Mouse (Mus musculus) stomach, embryonic 14.5 days (tissue): Measurements from ENCODE around the gene Ankrd33b. TPM values are rescaled to one million over a fixed set of nuclear protein-coding genes. Genes with fewer than 3 reads are reported as not detected.

Source experiments
- ATAC-seq: fragments of 200-750 bp; cut with Nextera tagmentation; 2 replicates; pipeline ENCODE4 v1.8.0; 2017; ENCODE audit warnings: low read depth, moderate TSS enrichment; ENCODE audit not compliant: insufficient number of reproducible peaks, insufficient read depth, low FRiP score
- H3K27ac ChIP-seq: fragments of 300-500 bp; sonication (generic); 2 replicates; pipeline ENCODE4 v1.5.1; 2014; ENCODE audit warnings: mild to moderate bottlenecking, low read length, moderate library complexity, mixed read lengths
- H3K27me3 ChIP-seq: fragments of 300-500 bp; sonication (generic); 2 replicates; pipeline ENCODE4 v1.6.1; 2014; ENCODE audit warnings: low read length, control low read depth, mixed read lengths; ENCODE audit not compliant: control insufficient read depth, insufficient read depth
- H3K36me3 ChIP-seq: fragments of 300-500 bp; sonication (generic); 2 replicates; pipeline ENCODE4 v1.6.1; 2014; ENCODE audit warnings: mild to moderate bottlenecking, control low read depth, low read length, moderate library complexity, mixed read lengths; ENCODE audit not compliant: control insufficient read depth, insufficient read depth
- H3K4me1 ChIP-seq: fragments of 300-500 bp; sonication (generic); 2 replicates; pipeline ENCODE4 v1.6.1; 2014; ENCODE audit warnings: low read length, control low read depth, mixed read lengths; ENCODE audit not compliant: control insufficient read depth, insufficient read depth
- H3K4me2 ChIP-seq: fragments of 300-500 bp; sonication (generic); replicated peaks from 2 replicates; pipeline ENCODE4 v1.6.1; 2014; ENCODE audit warnings: low read depth, low read length, control low read depth
- H3K4me3 ChIP-seq: fragments of 300-500 bp; sonication (generic); 2 replicates; pipeline ENCODE4 v1.5.1; 2014; ENCODE audit warnings: low read depth, low read length, control low read depth
- H3K9ac ChIP-seq: fragments of 300-500 bp; sonication (generic); replicated peaks from 2 replicates; pipeline ENCODE4 v1.6.1; 2014; ENCODE audit warnings: low read depth, mild to moderate bottlenecking, control low read depth, low read length, moderate library complexity, mixed read lengths
- H3K9me3 ChIP-seq: fragments of 300-500 bp; sonication (generic); 2 replicates; pipeline ENCODE4 v1.6.1; 2016; ENCODE audit warnings: low read depth, low read length, control low read depth; ENCODE audit not compliant: control insufficient read depth
- WGBS: fragments of 180-500 bp; shearing (Covaris S2); extraction: QIAGEN DNeasy Blood & Tissue Kit; methylation state at CpG from one replicate; pipeline ENCODE4 v1.1.7; 2014; 5-methylcytosine and 5-hydroxymethylcytosine counted together
- polyA plus RNA-seq: library from polyadenylated mRNA; unstranded; fragments of >200 nt; fragmentation: Nextera tagmentation; extraction: Ambion mirVana; gene quantifications from 2 replicates; pipeline ENCODE4 v1.2.1, GENCODE M21; 2014

Gene Ankrd33b
- polyA plus RNA-seq, 1 experiment from 2014 or later: 0.58 TPM

DNA sequence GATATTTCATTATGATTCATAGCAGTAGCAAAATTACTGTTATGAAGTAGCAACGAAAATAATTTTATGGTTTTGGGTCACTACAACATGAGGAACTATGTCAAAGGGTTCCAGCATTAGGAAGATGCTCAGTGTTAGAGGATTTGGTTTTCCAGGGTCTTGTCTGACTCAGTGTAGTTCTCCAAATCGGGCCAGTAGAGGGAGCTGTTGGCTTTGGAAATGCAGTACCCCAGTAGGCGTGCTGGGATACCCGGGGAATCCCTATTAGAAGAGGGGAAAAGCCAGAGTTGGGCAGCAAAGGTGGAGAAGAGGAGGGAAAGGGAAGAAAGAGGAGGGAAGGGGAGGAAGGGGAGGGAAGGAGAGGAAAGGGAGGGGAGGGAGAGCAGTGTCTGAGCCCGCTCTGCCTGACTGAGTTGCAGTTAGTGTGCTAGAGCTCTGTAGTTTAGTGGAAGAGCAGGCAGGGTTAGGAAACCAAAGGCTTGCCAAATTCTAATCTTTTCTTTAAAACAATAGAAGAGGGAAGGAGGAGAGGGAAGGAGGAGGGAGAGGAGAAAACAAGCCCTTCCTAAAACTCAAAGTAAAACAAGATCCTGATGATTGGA lies 51.8 kb downstream of the Ankrd33b start:
- Histone ChIP-seq H3K4me3 (no peak overlapping the region), H3K4me2 (no peak overlapping the region), H3K9me3 (no peaks in the 10 kb centered on the region), H3K4me1 (no peaks in the 10 kb centered on the region; the same call in 1 of the 2 replicates), H3K9ac (no peak overlapping the region), H3K27ac (no peak overlapping the region), H3K27me3 (no peaks in the 10 kb centered on the region), H3K36me3 (no peaks in the 10 kb centered on the region)
- 8% methylated on average over 5 of the region's 5 CpGs for WGBS
- ATAC-seq: peak; percentile 73; the same call in 1 of the 2 replicates

DNA sequence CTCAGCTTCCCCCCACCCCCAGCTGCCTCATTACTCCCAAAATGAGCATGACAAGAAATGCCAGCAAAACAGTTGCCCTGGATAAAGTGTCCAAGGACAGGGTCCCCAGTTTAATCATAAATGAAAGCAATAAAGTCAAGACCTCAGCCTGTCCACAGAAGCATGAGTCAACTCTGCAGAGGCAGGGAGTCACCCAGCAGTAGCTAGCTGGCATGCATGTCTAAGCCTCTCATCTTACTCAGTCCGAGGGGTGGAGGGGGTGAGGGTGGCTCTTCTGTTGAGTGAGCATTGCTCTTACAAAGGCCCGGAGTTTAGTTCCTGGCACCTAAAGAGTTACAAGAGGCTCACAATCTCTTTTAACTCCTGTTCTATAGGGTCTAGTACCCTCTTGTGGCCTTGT lies 55.5 kb downstream of the Ankrd33b start:
- Histone ChIP-seq H3K27ac (no peak overlapping the region), H3K9ac (no peak overlapping the region), H3K9me3 (no peaks in the 10 kb centered on the region), H3K36me3 (no peaks in the 10 kb centered on the region), H3K4me3 (no peak overlapping the region), H3K4me2 (no peak overlapping the region), H3K4me1 (no peaks in the 10 kb centered on the region), H3K27me3 (no peaks in the 10 kb centered on the region)
- no peak for ATAC-seq
- 61% methylated on average over 2 of the region's 2 CpGs for WGBS

GRCm38 (mm10) chr15:31309526-31309925 lies 58.0 kb downstream of the Ankrd33b start:
- no peak overlapping the region for H3K4me3 ChIP-seq
- no peaks in the 10 kb centered on the region for H3K4me1 ChIP-seq
- ATAC-seq: no peak
- no peak overlapping the region for H3K4me2 ChIP-seq
- no peaks in the 10 kb centered on the region for H3K27me3 ChIP-seq
- no peak overlapping the region for H3K27ac ChIP-seq
- H3K36me3 ChIP-seq: no peaks in the 10 kb centered on the region
- no peak overlapping the region for H3K9ac ChIP-seq
- H3K9me3 ChIP-seq: no peaks in the 10 kb centered on the region
- 67% methylated on average over 15 of the region's 15 CpGs for WGBS

DNA sequence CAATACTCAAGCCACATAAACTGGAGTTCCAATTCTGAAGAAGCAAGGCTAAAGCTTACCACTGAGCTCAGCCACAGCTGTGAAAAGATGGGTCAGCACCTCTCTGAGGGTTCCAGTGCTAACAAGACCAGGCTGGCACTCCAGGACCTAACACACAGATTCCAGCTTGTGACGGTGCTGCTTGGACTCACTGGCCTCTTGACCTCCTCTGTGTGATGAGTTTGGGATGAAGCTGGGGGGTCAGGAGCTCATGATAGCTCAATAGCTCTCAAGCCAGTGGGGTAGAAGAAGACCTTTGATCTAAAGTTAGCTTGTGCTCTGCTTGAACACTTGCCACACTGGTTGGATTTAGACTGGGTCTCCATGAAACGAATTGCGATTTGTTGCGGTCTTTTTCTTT lies 60.8 kb downstream of the Ankrd33b start:
- no peak for ATAC-seq
- no peak overlapping the region for H3K9ac ChIP-seq
- no peak overlapping the region for H3K4me3 ChIP-seq
- no peak overlapping the region for H3K27ac ChIP-seq
- H3K9me3 ChIP-seq: no peaks in the 10 kb centered on the region
- no peaks in the 10 kb centered on the region for H3K36me3 ChIP-seq
- 85% methylated on average over 4 of the region's 4 CpGs for WGBS
- H3K4me2 ChIP-seq: no peak overlapping the region
- H3K4me1 ChIP-seq: 0 out of 2 replicates have a peak, but pooled peaks cover 3% of the 10 kb centered on the region
- H3K27me3 ChIP-seq: no peaks in the 10 kb centered on the region

GRCm38 (mm10) chr15:31305181-31305580 lies 62.3 kb downstream of the Ankrd33b start:
- H3K9me3 ChIP-seq: no peaks in the 10 kb centered on the region
- no peak overlapping the region for H3K4me3 ChIP-seq
- WGBS: 42% methylated on average over 6 of the region's 6 CpGs
- no peaks in the 10 kb centered on the region for H3K27me3 ChIP-seq
- no peak for ATAC-seq
- H3K27ac ChIP-seq: no peak overlapping the region
- H3K9ac ChIP-seq: no peak overlapping the region
- no peaks in the 10 kb centered on the region for H3K36me3 ChIP-seq
- 0 out of 2 replicates have a peak, but pooled peaks cover 3% of the 10 kb centered on the region for H3K4me1 ChIP-seq
- no peak overlapping the region for H3K4me2 ChIP-seq

DNA sequence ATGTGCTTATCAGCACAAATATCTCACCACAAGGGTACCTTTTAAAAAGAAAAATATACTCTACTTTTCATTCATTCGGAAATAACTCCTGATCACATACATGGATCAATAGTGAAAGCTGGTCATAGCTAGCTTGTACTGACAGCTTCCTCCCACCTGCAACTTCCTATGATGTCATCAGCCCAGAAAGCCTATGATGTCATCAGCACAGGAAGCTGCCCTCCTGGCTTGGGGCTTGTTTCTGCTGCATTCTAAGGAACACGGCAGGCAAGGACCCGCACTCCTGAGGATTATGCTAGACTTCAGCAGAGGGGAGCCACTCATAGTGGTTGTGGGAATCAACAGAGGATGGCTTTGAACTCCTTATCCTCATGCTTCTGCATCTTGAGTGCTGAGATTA lies 63.2 kb downstream of the Ankrd33b start:
- no peak overlapping the region for H3K27ac ChIP-seq
- H3K4me1 ChIP-seq: 0 out of 2 replicates have a peak, but pooled peaks cover 3% of the 10 kb centered on the region
- no peak for ATAC-seq
- no peak overlapping the region for H3K4me3 ChIP-seq
- no peak overlapping the region for H3K4me2 ChIP-seq
- H3K9ac ChIP-seq: no peak overlapping the region
- H3K27me3 ChIP-seq: no peaks in the 10 kb centered on the region
- H3K9me3 ChIP-seq: no peaks in the 10 kb centered on the region
- H3K36me3 ChIP-seq: no peaks in the 10 kb centered on the region
- 82% methylated on average over 3 of the region's 3 CpGs for WGBS

DNA sequence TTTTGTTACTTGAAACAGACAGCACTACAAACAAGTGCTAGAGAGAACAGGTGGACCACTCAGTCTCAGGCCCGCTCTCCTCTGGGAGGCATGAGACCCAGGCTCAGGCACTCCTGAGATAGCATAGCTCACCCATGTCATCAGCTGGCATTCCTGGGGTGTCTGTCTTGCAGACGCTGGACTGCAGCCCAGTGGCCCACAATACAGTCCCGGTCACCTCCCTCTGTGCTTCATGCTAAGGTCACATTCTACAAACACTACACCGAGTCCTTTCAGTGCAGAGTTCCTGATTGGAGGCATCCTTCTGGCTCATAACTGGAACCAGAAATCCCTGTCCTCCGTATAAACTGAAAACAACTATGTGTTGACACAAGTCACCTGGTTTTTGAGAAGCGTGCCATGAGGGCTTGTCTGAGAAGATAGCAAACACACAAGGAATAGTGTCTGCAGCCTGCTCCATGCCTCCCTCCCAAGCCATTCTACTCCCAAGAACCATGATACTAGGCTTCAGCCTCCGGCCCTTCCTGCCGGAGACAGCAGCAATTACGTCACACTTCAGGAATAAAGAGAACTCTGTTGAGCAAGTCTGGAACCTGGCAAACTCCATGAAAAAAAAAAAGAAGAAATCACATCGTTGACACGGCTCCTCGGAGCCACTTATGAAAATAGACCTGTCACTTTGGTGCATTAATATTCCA lies 65.1 kb downstream of the Ankrd33b start:
- Histone ChIP-seq H3K4me2 (no peak overlapping the region), H3K27ac (no peak overlapping the region), H3K27me3 (peaks cover under 1% of the 10 kb centered on the region; the same call in 1 of the 2 replicates), H3K36me3 (no peaks in the 10 kb centered on the region), H3K4me3 (no peak overlapping the region), H3K9me3 (no peaks in the 10 kb centered on the region), H3K4me1 (0 out of 2 replicates have a peak, but pooled peaks cover 3% of the 10 kb centered on the region), H3K9ac (no peak overlapping the region)
- WGBS: 30% methylated on average over 12 of the region's 12 CpGs
- no peak for ATAC-seq

DNA sequence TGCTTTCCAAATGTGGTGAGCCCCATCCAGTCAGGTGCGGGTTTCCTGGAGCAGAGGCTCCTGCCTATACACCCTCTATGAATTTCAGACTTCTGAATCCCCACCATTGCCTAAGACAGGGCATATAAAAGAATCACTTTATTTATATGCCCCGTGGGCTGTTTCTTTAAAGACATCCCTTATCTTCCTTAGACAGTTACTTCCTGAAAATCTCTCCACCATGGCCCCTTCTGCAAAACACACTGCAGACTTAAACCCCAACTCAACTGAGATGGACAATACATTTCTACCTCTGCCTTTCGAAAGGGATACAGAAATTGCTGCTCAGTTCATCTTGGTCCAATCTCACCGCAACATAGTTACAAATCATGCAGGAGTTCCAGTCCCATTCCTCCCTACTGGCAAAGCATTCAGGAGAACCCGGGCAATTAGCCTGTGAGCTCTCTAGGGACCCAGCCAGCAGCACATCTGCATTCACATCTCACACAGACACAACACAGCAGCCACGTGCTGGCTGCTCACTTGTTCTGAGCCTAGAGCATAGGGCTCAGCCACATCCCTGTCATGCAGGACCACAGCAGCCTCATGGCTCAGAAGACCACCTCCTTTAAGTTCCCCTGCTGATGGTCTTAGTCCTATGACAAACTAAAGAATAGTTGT lies 68.1 kb downstream of the Ankrd33b start:
- Histone ChIP-seq H3K9me3 (no peaks in the 10 kb centered on the region), H3K9ac (no peak overlapping the region), H3K4me2 (no peak overlapping the region), H3K27me3 (peaks cover 8% of the 10 kb centered on the region), H3K27ac (no peak overlapping the region), H3K36me3 (no peaks in the 10 kb centered on the region), H3K4me3 (no peak overlapping the region), H3K4me1 (peaks cover 9% of the 10 kb centered on the region; the same call in 1 of the 2 replicates)
- ATAC-seq: no peak
- WGBS: 64% methylated on average over 6 of the region's 6 CpGs
